Mouse (Mus musculus): ENCODE data around the gene Tst. TPM values are rescaled to one million over a fixed set of nuclear protein-coding genes. Genes with fewer than 3 reads are reported as not detected.

Tst gene
- total RNA-seq (2021) = 100 to 1,000 TPM; 179 to 204 TPM
- long read RNA-seq, experiment 1, transcript Tst-201 (2 exons, 1,144 nt) = major isoform, 263 of 274 reads
- long read RNA-seq, experiment 1, partial matches to known transcripts = 7 of 274 reads
- long read RNA-seq, experiment 1, other reads (novel, unspliced or antisense) = 4 of 274 reads
- long read RNA-seq, experiment 2, transcript Tst-201 (2 exons, 1,144 nt) = major isoform, 145 of 152 reads
- long read RNA-seq, experiment 2, partial matches to known transcripts = 5 of 152 reads
- long read RNA-seq, experiment 2, other reads (novel, unspliced or antisense) = 2 of 152 reads

- DNase-seq = peak; percentile 96
Observed at GRCm38 (mm10) chr15:78405517-78406211, at the start of gene Tst. Gene Tst, minus strand, starts transcription at chr15:78405907.

- peak; percentile 50 for DNase-seq
Observed at GRCm38 (mm10) chr15:78455168-78455567, 49.5 kb upstream of the Tst start.

- no peak for DNase-seq
Observed at GRCm38 (mm10) chr15:78452929-78453328, 47.2 kb upstream of the Tst start.

GRCm38 (mm10) chr15:78451201-78451600 lies 45.5 kb upstream of the Tst start:
- peak; percentile 36 for DNase-seq

- DNase-seq = no peak
Observed at GRCm38 (mm10) chr15:78450419-78450768, 44.7 kb upstream of the Tst start.

- DNase-seq = peak; percentile 79
Observed at GRCm38 (mm10) chr15:78449694-78450418, 44.1 kb upstream of the Tst start.

GRCm38 (mm10) chr15:78449131-78449530 lies 43.4 kb upstream of the Tst start:
- no peak for DNase-seq

GRCm38 (mm10) chr15:78447746-78448535 lies 42.2 kb upstream of the Tst start:
- DNase-seq = peak; percentile 99

- peak; percentile 72 for DNase-seq
Observed at GRCm38 (mm10) chr15:78447121-78447520, 41.4 kb upstream of the Tst start.

- DNase-seq = no peak
Observed at GRCm38 (mm10) chr15:78443857-78444256, 38.1 kb upstream of the Tst start.

GRCm38 (mm10) chr15:78442231-78442630 lies 36.5 kb upstream of the Tst start:
- no peak for DNase-seq

GRCm38 (mm10) chr15:78438973-78439372 lies 33.3 kb upstream of the Tst start:
- DNase-seq = no peak

GRCm38 (mm10) chr15:78438505-78438904 lies 32.8 kb upstream of the Tst start:
- DNase-seq = no peak

GRCm38 (mm10) chr15:78438018-78438394 lies 32.3 kb upstream of the Tst start:
- peak; percentile 73 for DNase-seq

- peak; percentile 84 for DNase-seq
Observed at GRCm38 (mm10) chr15:78437237-78438017, 31.7 kb upstream of the Tst start.

- peak; percentile 95 for DNase-seq
Observed at GRCm38 (mm10) chr15:78436380-78437192, 30.9 kb upstream of the Tst start.

GRCm38 (mm10) chr15:78435681-78436080 lies 30.0 kb upstream of the Tst start:
- DNase-seq = no peak

GRCm38 (mm10) chr15:78434896-78435520 lies 29.3 kb upstream of the Tst start:
- DNase-seq = peak; percentile 68

- DNase-seq = no peak
Observed at GRCm38 (mm10) chr15:78431541-78432121, 25.9 kb upstream of the Tst start.

GRCm38 (mm10) chr15:78430874-78431273 lies 25.2 kb upstream of the Tst start:
- no peak for DNase-seq

Measured in adrenal gland, postnatal 10 days (tissue).